Mouse (Mus musculus) stomach, postnatal 0 days (tissue): ENCODE data around the gene Cdk9.

Source experiments
- CTCF ChIP-seq: IDR thresholded peaks from 2 replicates; pipeline ENCODE4 v1.5.1; 2016; ENCODE audit warnings: antibody characterized with exemption, low read depth, mild to moderate bottlenecking, moderate library complexity
- EP300 ChIP-seq: optimal IDR thresholded peaks from 2 replicates; pipeline ENCODE3; 2016; ENCODE audit warnings: antibody characterized with exemption

- TF ChIP-seq EP300: no peak
- TF ChIP-seq CTCF: no peak
These were observed 18.0 kb upstream of the Cdk9 start for GRCm38 (mm10) chr2:32730854-32731253.
